14 mouse cellular contexts compared by ENCODE assay signal in the genomic region with DNA sequence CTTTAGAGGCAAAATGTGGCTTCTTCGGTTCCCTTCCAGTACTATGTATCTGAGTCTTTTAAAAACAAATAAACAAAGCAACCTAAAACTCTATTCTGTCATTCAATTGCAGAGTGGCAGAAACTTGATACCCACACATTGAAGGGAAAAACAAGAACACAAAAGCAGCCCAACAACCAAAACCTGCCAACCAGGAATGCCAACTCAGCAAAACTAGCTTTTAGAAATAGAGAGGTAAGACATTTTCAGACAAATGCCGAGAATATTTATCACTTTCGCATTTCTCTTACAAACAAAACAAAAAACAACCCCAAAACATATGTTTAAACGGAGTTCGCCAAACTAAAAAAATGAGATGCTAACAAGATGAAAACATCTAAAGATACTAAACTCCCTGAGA.
"Had no signal": no experiment of that assay in that cellular context is flagged by ENCODE, and none has a peak within 500 bp of the region (broad histone marks: within the 10 kb centered on the region; RNA-seq: fewer than 3 reads in every experiment).

No protein-coding gene starts in this region.

- H3K9ac ChIP-seq: lung, embryonic 14.5 days; midbrain, embryonic 13.5 days; neural tube, embryonic 12.5 days; stomach, embryonic 15.5 days had no signal

- H3K4me2 ChIP-seq: lung, embryonic 14.5 days; midbrain, embryonic 13.5 days; neural tube, embryonic 12.5 days; stomach, embryonic 15.5 days had no signal

- H3K27ac ChIP-seq: midbrain, embryonic 10.5 days; midbrain, embryonic 13.5 days; neural tube, embryonic 12.5 days; stomach, embryonic 15.5 days; stomach, postnatal 0 days had no signal

- H3K9me3 ChIP-seq: midbrain, embryonic 13.5 days; neural tube, embryonic 12.5 days; stomach, embryonic 15.5 days had no signal

- H3K27me3 ChIP-seq: midbrain, embryonic 13.5 days; neural tube, embryonic 12.5 days; stomach, embryonic 15.5 days had no signal

- H3K4me3 ChIP-seq: midbrain, embryonic 10.5 days; midbrain, embryonic 13.5 days; neural tube, embryonic 12.5 days; stomach, embryonic 15.5 days had no signal

- DNase-seq: lung, adult 18-20 months; lung, embryonic 14.5 days; lung, postnatal 10 days; lung, postnatal 4 days; right cerebral cortex, postnatal 14 days; thymus, adult 2 months; thymus, postnatal 25 days; thymus, postnatal 4 days had no signal

- H3K4me1 ChIP-seq: midbrain, embryonic 10.5 days; midbrain, embryonic 13.5 days; neural tube, embryonic 12.5 days; stomach, embryonic 15.5 days had no signal

- ATAC-seq: midbrain, embryonic 13.5 days; midbrain, embryonic 16.5 days had no signal
